Mouse (Mus musculus): ENCODE results near the gene Tex22.

Gene Tex22

GRCm38 (mm10) chr12:113137260-113138213 is 63.2 kb downstream of the Tex22 start:
- no peak for DNase-seq (ENCODE audit: extremely low read depth, low read depth)

- DNase-seq (ENCODE audit: extremely low read depth, low read depth) = no peak
Measured at GRCm38 (mm10) chr12:113138291-113138690, 64.0 kb downstream of the Tex22 start.

Data from MEL-GATA-1-ER (cell line).